Mouse (Mus musculus) adrenal gland (tissue): ENCODE measurements around the gene Pced1b.

Source experiments
- intact Hi-C: fragments of 180-260 bp; cut with DNase I; formaldehyde crosslinking; loops from one replicate; pipeline ENCODE4 v1.15.1; 2025

The Pced1b gene

GRCm38 (mm10) chr15:97390778-97391177 lies 143.9 kb downstream of the Pced1b start:
- intact Hi-C loops = no loop called here

GRCm38 (mm10) chr15:97391436-97391835 lies 144.5 kb downstream of the Pced1b start:
- intact Hi-C loops = no loop called here

GRCm38 (mm10) chr15:97394561-97394960 lies 147.7 kb downstream of the Pced1b start:
- intact Hi-C loops = no loop called here

- intact Hi-C loops = no loop called here
Measured at GRCm38 (mm10) chr15:97396586-97397299, 149.8 kb downstream of the Pced1b start.

- intact Hi-C loops = no loop called here
Measured at GRCm38 (mm10) chr15:97397793-97398192, 150.9 kb downstream of the Pced1b start.

GRCm38 (mm10) chr15:97400866-97401265 lies 154.0 kb downstream of the Pced1b start:
- intact Hi-C loops = no loop called here

GRCm38 (mm10) chr15:97404483-97404882 lies 157.6 kb downstream of the Pced1b start:
- intact Hi-C loops = no loop called here

GRCm38 (mm10) chr15:97404998-97405397 lies 158.1 kb downstream of the Pced1b start:
- intact Hi-C loops = no loop called here

- intact Hi-C loops = no loop called here
Measured at GRCm38 (mm10) chr15:97406105-97406504, 159.2 kb downstream of the Pced1b start.

- intact Hi-C loops = no loop called here
Measured at GRCm38 (mm10) chr15:97407496-97408454, 160.9 kb downstream of the Pced1b start.

- intact Hi-C loops = no loop called here
Measured at GRCm38 (mm10) chr15:97411136-97411535, 164.2 kb downstream of the Pced1b start.

- intact Hi-C loops = no loop called here
Measured at GRCm38 (mm10) chr15:97411671-97412070, 164.8 kb downstream of the Pced1b start.

- intact Hi-C loops = no loop called here
Measured at GRCm38 (mm10) chr15:97412308-97412707, 165.4 kb downstream of the Pced1b start.

GRCm38 (mm10) chr15:97412861-97413260 lies 166.0 kb downstream of the Pced1b start:
- intact Hi-C loops = no loop called here

GRCm38 (mm10) chr15:97414718-97415413 lies 168.0 kb downstream of the Pced1b start:
- intact Hi-C loops = no loop called here

GRCm38 (mm10) chr15:97415426-97415946 lies 168.6 kb downstream of the Pced1b start:
- intact Hi-C loops = no loop called here

- intact Hi-C loops = no loop called here
Measured at GRCm38 (mm10) chr15:97420292-97420691, 173.4 kb downstream of the Pced1b start.

- intact Hi-C loops = no loop called here
Measured at GRCm38 (mm10) chr15:97421533-97421932, 174.6 kb downstream of the Pced1b start.

GRCm38 (mm10) chr15:97422212-97422944 lies 175.5 kb downstream of the Pced1b start:
- intact Hi-C loops = no loop called here

GRCm38 (mm10) chr15:97424375-97424774 lies 177.5 kb downstream of the Pced1b start:
- intact Hi-C loops = no loop called here

- intact Hi-C loops = no loop called here
Measured at GRCm38 (mm10) chr15:97424961-97425360, 178.1 kb downstream of the Pced1b start.
